Mouse (Mus musculus) T-cell, adult 2 months (primary cell): ENCODE measurements around the gene Gm14419.
"Not testable (repeated sequence)": the region's sequence is repeated elsewhere in the genome, so short reads cannot be mapped to it uniquely, and the experiment has no call there.

Experiments used
- DNase-seq: peaks from one replicate; pipeline ENCODE4 v3.0.0; 2022; ENCODE audit warnings: low spot score

The Gm14419 gene

GRCm38 (mm10) chr2:177000656-177001055 is at the start of gene Gm14419:
TSS of gene Gm14419 (plus strand) at chr2:177000956.
- not testable (repeated sequence) for DNase-seq
